Mouse (Mus musculus) kidney, adult 2 months (tissue): ENCODE measurements around the gene Top2a.

Experiments used
- CTCF ChIP-seq: fragments of 200-500 bp; conservative IDR thresholded peaks from 2 replicates; pipeline ENCODE4 v1.5.1; 2011; ENCODE audit warnings: low read depth, mild to moderate bottlenecking, control low read depth, low read length, moderate library complexity, mixed read lengths; ENCODE audit not compliant: insufficient read depth, insufficient read length
- POLR2A ChIP-seq: fragments of 200-500 bp; IDR thresholded peaks from one replicate; pipeline ENCODE4 v1.6.1; 2011; ENCODE audit warnings: low read depth, low read length, control low read depth

GRCm38 (mm10) chr11:99010124-99010523 is 13.9 kb downstream of the Top2a start:
- TF ChIP-seq CTCF (no peak), POLR2A (no peak)
